Mouse (Mus musculus): ENCODE results near the gene Lhfp. TPM values are rescaled to one million over a fixed set of nuclear protein-coding genes. Genes with fewer than 3 reads are reported as not detected.

The Lhfp gene
- polyA plus RNA-seq, 1 experiment: 225 TPM

GRCm38 (mm10) chr3:53039746-53040145 is 1.6 kb upstream of the Lhfp start:
- peak overlapping the region; percentile 9; the same call in 1 of the 2 replicates for H3K27ac ChIP-seq (ENCODE audit: insufficient read depth, low read length)
- no peak overlapping the region for H3K4me3 ChIP-seq (ENCODE audit: insufficient read depth, low read length)
- peaks cover 7% of the 10 kb centered on the region for H3K4me1 ChIP-seq (ENCODE audit: control insufficient read depth, insufficient read depth, low read length)
- no peak for TF ChIP-seq POLR2A (IDR thresholded peaks at IDR 0.05; ENCODE audit: low read depth, low read length)
- no peak for TF ChIP-seq CTCF (IDR thresholded peaks at IDR 0.05; ENCODE audit: borderline replicate concordance, insufficient read depth, low read length)

GRCm38 (mm10) chr3:53040593-53041410 is 526 bp upstream of the Lhfp start:
- TF ChIP-seq POLR2A (IDR thresholded peaks at IDR 0.05; ENCODE audit: low read depth, low read length) (0 out of 2 replicates have a peak, but pooled peaks have one; percentile 14), CTCF (IDR thresholded peaks at IDR 0.05; ENCODE audit: borderline replicate concordance, insufficient read depth, low read length) (no peak)
- Histone ChIP-seq H3K4me1 (ENCODE audit: control insufficient read depth, insufficient read depth, low read length) (peaks cover 10% of the 10 kb centered on the region), H3K27ac (ENCODE audit: insufficient read depth, low read length) (peak overlapping the region; percentile 71), H3K4me3 (ENCODE audit: insufficient read depth, low read length) (peak overlapping the region; percentile 73)

- peak overlapping the region; percentile 59; the same call in 1 of the 2 replicates for H3K27ac ChIP-seq (ENCODE audit: insufficient read depth, low read length)
- TF ChIP-seq POLR2A (IDR thresholded peaks at IDR 0.05; ENCODE audit: low read depth, low read length): no peak
- no peak for TF ChIP-seq CTCF (IDR thresholded peaks at IDR 0.05; ENCODE audit: borderline replicate concordance, insufficient read depth, low read length)
- peak overlapping the region; percentile 73 for H3K4me3 ChIP-seq (ENCODE audit: insufficient read depth, low read length)
- H3K4me1 ChIP-seq (ENCODE audit: control insufficient read depth, insufficient read depth, low read length): peaks cover 6% of the 10 kb centered on the region
Observed at GRCm38 (mm10) chr3:53042240-53042567, 876 bp downstream of the Lhfp start.

GRCm38 (mm10) chr3:53043206-53043780 is 2.0 kb downstream of the Lhfp start:
- H3K4me1 ChIP-seq (ENCODE audit: control insufficient read depth, insufficient read depth, low read length): peaks cover 8% of the 10 kb centered on the region
- H3K4me3 ChIP-seq (ENCODE audit: insufficient read depth, low read length): peak overlapping the region; percentile 73
- TF ChIP-seq CTCF (IDR thresholded peaks at IDR 0.05; ENCODE audit: borderline replicate concordance, insufficient read depth, low read length): no peak
- TF ChIP-seq POLR2A (IDR thresholded peaks at IDR 0.05; ENCODE audit: low read depth, low read length): no peak
- H3K27ac ChIP-seq (ENCODE audit: insufficient read depth, low read length): peak overlapping the region; percentile 37; the same call in 1 of the 2 replicates

GRCm38 (mm10) chr3:53044238-53044637 is 2.9 kb downstream of the Lhfp start:
- peak overlapping the region; percentile 74 for H3K4me3 ChIP-seq (ENCODE audit: insufficient read depth, low read length)
- peak overlapping the region; percentile 94 for H3K27ac ChIP-seq (ENCODE audit: insufficient read depth, low read length)
- no peak for TF ChIP-seq CTCF (IDR thresholded peaks at IDR 0.05; ENCODE audit: borderline replicate concordance, insufficient read depth, low read length)
- no peak for TF ChIP-seq POLR2A (IDR thresholded peaks at IDR 0.05; ENCODE audit: low read depth, low read length)
- H3K4me1 ChIP-seq (ENCODE audit: control insufficient read depth, insufficient read depth, low read length): peaks cover 8% of the 10 kb centered on the region

- H3K27ac ChIP-seq (ENCODE audit: insufficient read depth, low read length): peak overlapping the region; percentile 94
- TF ChIP-seq CTCF (IDR thresholded peaks at IDR 0.05; ENCODE audit: borderline replicate concordance, insufficient read depth, low read length): no peak
- TF ChIP-seq POLR2A (IDR thresholded peaks at IDR 0.05; ENCODE audit: low read depth, low read length): no peak
- peak overlapping the region; percentile 74 for H3K4me3 ChIP-seq (ENCODE audit: insufficient read depth, low read length)
- peaks cover 8% of the 10 kb centered on the region for H3K4me1 ChIP-seq (ENCODE audit: control insufficient read depth, insufficient read depth, low read length)
Observed at GRCm38 (mm10) chr3:53044682-53045299, 3.5 kb downstream of the Lhfp start.

GRCm38 (mm10) chr3:53045697-53046096 is 4.4 kb downstream of the Lhfp start:
- peaks cover 8% of the 10 kb centered on the region for H3K4me1 ChIP-seq (ENCODE audit: control insufficient read depth, insufficient read depth, low read length)
- peak overlapping the region; percentile 19 for H3K4me3 ChIP-seq (ENCODE audit: insufficient read depth, low read length)
- TF ChIP-seq POLR2A (IDR thresholded peaks at IDR 0.05; ENCODE audit: low read depth, low read length) (no peak), CTCF (IDR thresholded peaks at IDR 0.05; ENCODE audit: borderline replicate concordance, insufficient read depth, low read length) (no peak)
- H3K27ac ChIP-seq (ENCODE audit: insufficient read depth, low read length): 0 out of 2 replicates have a peak overlapping the region, but pooled peaks have one; percentile 14

- no peak overlapping the region for H3K27ac ChIP-seq (ENCODE audit: insufficient read depth, low read length)
- TF ChIP-seq POLR2A (IDR thresholded peaks at IDR 0.05; ENCODE audit: low read depth, low read length) (no peak), CTCF (IDR thresholded peaks at IDR 0.05; ENCODE audit: borderline replicate concordance, insufficient read depth, low read length) (no peak)
Observed at GRCm38 (mm10) chr3:53046371-53046770, 5.0 kb downstream of the Lhfp start.

GRCm38 (mm10) chr3:53052385-53052784 is 11.1 kb downstream of the Lhfp start:
- no peak for TF ChIP-seq POLR2A (IDR thresholded peaks at IDR 0.05; ENCODE audit: low read depth, low read length)
- TF ChIP-seq CTCF (IDR thresholded peaks at IDR 0.05; ENCODE audit: borderline replicate concordance, insufficient read depth, low read length): no peak
- Histone ChIP-seq H3K27ac (ENCODE audit: insufficient read depth, low read length) (no peak overlapping the region), H3K4me1 (ENCODE audit: control insufficient read depth, insufficient read depth, low read length) (peaks cover 17% of the 10 kb centered on the region), H3K4me3 (ENCODE audit: insufficient read depth, low read length) (no peak overlapping the region)

More at GRCm38 (mm10) chr3:53046371-53046770, 5.0 kb downstream of the Lhfp start:
- Histone ChIP-seq H3K4me1 (ENCODE audit: control insufficient read depth, insufficient read depth, low read length) (peaks cover 8% of the 10 kb centered on the region), H3K4me3 (ENCODE audit: insufficient read depth, low read length) (no peak overlapping the region)
